Mouse (Mus musculus): Measurements from ENCODE around the gene Tmem8b. TPM values are rescaled to one million over a fixed set of nuclear protein-coding genes. Genes with fewer than 3 reads are reported as not detected.
A peak's percentile ranks its signal among the peaks of the same experiment; 100 is the strongest.

The Tmem8b gene
- polyA plus RNA-seq, 1 experiment from 2014 or later: 4.9 TPM

DNA sequence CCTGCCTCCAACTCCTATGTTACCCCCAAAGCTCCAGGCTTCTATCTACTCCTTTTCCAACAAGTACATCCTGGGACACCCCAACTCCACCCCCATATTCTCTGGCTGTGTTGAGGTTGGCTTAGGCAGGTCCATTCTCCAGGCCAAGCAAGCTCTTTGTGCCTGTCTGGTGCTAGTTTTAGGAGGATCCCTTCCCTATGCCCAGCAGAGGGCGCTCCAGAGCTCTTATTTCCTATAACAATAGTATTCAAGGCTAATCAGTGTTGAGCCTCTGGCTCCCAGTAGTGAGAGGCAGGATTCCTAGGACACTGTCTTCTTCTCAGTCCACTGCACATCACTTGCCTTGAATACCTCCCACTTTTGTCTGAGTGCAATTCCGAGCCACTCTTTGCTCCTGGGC lies 3.3 kb downstream of the Tmem8b start:
- no peaks in the 10 kb centered on the region for H3K9me3 ChIP-seq
- H3K27ac ChIP-seq: no peak overlapping the region
- H3K36me3 ChIP-seq: peaks cover 6% of the 10 kb centered on the region; the same call in 1 of the 2 replicates
- H3K9ac ChIP-seq: no peak overlapping the region
- no peak overlapping the region for H3K4me2 ChIP-seq
- 5% methylated on average over 2 of the region's 2 CpGs for WGBS
- H3K4me1 ChIP-seq: peaks cover 21% of the 10 kb centered on the region
- ATAC-seq (ENCODE audit: borderline replicate concordance, extremely low read depth, low FRiP score, low TSS enrichment): no peak
- peaks cover 5% of the 10 kb centered on the region; the same call in 1 of the 2 replicates for H3K27me3 ChIP-seq
- H3K4me3 ChIP-seq: no peak overlapping the region

DNA sequence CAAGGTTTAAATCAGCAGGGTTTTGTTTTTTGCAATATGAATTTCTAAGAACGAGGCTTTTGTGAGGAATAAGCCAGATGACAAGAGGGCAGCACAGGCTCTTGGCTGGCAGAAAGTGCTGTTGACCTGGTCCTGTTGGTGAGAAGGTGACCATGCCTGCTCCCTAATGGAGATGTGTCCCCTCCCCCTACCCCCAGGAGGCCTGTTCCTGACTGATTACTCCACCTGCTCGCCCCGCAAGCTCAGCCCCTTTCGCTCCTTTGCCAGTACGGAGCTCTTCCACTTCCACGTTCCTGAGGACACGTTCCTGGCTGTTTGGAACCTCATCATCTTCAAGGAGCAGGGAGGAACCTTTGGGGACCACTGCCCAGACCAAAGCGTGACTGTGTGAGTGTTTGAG lies 4.9 kb downstream of the Tmem8b start:
- 68% methylated on average over 8 of the region's 8 CpGs for WGBS
- H3K4me3 ChIP-seq: no peak overlapping the region
- H3K9ac ChIP-seq: no peak overlapping the region

DNA sequence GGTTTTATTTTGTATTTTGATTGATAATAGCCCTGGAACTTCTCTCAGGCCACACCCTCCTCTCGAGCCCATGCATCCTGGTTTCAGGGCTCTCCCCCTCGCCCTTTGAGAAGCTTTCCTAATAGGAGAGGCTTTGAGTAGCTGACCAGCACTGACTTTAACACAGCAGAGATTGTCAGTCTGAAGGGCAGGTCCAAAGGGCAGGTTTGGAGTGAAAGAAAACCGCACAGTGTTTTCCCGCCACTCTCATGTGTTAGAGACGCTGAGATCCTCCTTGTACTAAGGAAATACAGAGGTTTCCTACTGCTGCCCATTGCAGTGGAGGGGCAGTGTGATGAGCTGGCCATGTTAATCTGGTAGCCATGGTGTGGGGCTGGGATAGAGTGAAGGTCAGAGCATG lies 6.2 kb downstream of the Tmem8b start:
- H3K27ac ChIP-seq: no peak overlapping the region
- H3K27me3 ChIP-seq: no peaks in the 10 kb centered on the region
- no peaks in the 10 kb centered on the region for H3K9me3 ChIP-seq
- ATAC-seq (ENCODE audit: borderline replicate concordance, extremely low read depth, low FRiP score, low TSS enrichment): no peak
- H3K4me2 ChIP-seq: no peak overlapping the region
- H3K36me3 ChIP-seq: peaks cover 6% of the 10 kb centered on the region; the same call in 1 of the 2 replicates
- no peak overlapping the region for H3K9ac ChIP-seq
- H3K4me3 ChIP-seq: no peak overlapping the region
- peaks cover 9% of the 10 kb centered on the region for H3K4me1 ChIP-seq
- WGBS: 76% methylated on average over 5 of the region's 5 CpGs

More for the DNA sequence above, 4.9 kb downstream of the Tmem8b start:
- Histone ChIP-seq H3K36me3 (peaks cover 6% of the 10 kb centered on the region; the same call in 1 of the 2 replicates), H3K27ac (no peak overlapping the region), H3K9me3 (no peaks in the 10 kb centered on the region), H3K4me2 (no peak overlapping the region), H3K4me1 (peaks cover 16% of the 10 kb centered on the region), H3K27me3 (no peaks in the 10 kb centered on the region)
- no peak for ATAC-seq (ENCODE audit: borderline replicate concordance, extremely low read depth, low FRiP score, low TSS enrichment)

DNA sequence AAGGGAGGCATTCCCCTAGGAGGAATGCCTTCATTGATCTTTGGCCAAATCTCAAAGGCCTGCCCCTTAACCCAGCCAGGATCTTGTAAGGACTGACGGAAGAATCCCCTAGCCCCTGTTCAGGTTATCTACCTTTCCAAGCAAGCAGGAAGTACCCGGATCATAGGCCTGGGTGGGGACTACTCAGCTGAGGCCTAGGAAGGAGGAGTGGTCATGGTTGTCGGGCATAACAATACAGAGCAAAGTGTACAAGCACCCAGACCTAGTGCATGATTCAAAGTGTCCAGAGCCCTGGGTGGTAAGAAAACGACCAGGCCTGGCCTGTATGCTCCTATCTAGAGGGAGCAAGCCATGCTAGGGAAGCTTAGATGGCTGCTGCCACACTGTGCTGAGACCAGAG lies 6.8 kb downstream of the Tmem8b start:
- peaks cover 6% of the 10 kb centered on the region; the same call in 1 of the 2 replicates for H3K36me3 ChIP-seq
- no peak overlapping the region for H3K4me2 ChIP-seq
- no peak overlapping the region for H3K27ac ChIP-seq
- no peaks in the 10 kb centered on the region for H3K27me3 ChIP-seq
- H3K9ac ChIP-seq: no peak overlapping the region
- no peak for ATAC-seq (ENCODE audit: borderline replicate concordance, extremely low read depth, low FRiP score, low TSS enrichment)
- 69% methylated on average over 4 of the region's 4 CpGs for WGBS
- no peak overlapping the region for H3K4me3 ChIP-seq
- H3K9me3 ChIP-seq: no peaks in the 10 kb centered on the region
- H3K4me1 ChIP-seq: peaks cover 4% of the 10 kb centered on the region; the same call in 1 of the 2 replicates

DNA sequence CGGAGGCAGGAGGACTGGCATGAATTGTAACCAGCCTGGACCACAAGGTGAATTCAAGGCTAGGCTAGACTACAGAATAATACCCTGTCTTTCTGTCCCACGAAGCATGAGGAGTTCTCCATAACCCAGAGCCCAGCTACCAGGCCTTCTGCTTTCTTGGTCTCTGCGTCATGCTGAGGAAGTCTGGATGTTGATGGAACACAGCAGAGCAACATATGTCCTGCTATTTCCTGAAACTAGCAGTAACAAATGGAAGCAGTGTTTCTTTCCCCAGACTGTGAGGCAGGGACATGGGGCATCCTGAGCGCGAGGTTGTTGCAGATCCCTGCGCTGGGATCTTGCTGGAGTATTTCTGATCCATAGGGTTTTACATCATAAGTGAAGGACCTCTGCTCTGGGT lies 9.8 kb downstream of the Tmem8b start:
- Histone ChIP-seq H3K4me1 (no peaks in the 10 kb centered on the region), H3K4me2 (no peak overlapping the region), H3K27ac (no peak overlapping the region), H3K9ac (no peak overlapping the region), H3K4me3 (no peak overlapping the region), H3K36me3 (peaks cover 15% of the 10 kb centered on the region; the same call in 1 of the 2 replicates), H3K27me3 (no peaks in the 10 kb centered on the region), H3K9me3 (no peaks in the 10 kb centered on the region)
- 88% methylated on average over 6 of the region's 6 CpGs for WGBS
- no peak for ATAC-seq (ENCODE audit: borderline replicate concordance, extremely low read depth, low FRiP score, low TSS enrichment)

DNA sequence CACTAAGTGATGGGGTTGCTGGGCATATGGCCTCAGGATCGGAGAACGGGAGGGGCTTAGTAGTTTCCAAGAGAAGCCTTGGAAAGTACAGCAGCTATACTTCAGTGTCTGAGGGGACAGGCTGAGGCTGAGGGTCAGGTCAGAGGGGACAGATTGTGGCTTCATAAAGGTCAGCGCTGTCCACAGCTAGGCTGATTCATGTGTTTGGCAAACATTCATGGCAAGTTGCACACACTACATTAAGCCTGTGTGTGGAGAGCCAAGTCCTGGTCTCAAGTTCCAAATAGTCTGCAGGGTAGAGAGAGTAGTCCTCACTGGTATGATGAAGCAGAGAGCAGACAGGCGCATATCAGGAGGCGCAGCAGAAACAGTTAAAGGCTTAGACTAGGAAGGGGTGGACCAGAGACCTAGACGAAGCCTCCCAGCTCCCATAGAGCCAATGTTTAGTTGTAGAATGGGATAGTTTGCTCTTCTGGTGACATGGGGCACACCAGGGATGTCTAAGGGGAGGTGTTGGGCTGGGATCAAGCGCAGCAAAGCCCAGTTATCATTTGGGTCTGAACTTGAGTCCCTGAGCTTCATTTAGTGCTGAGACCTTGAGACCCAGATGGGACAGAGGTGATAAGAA lies 10.8 kb downstream of the Tmem8b start:
- H3K27me3 ChIP-seq: no peaks in the 10 kb centered on the region
- no peak overlapping the region for H3K9ac ChIP-seq
- H3K4me1 ChIP-seq: no peaks in the 10 kb centered on the region
- H3K4me2 ChIP-seq: no peak overlapping the region
- peaks cover 12% of the 10 kb centered on the region; the same call in 1 of the 2 replicates for H3K36me3 ChIP-seq
- no peak overlapping the region for H3K27ac ChIP-seq
- H3K9me3 ChIP-seq: no peaks in the 10 kb centered on the region
- peak; percentile 10; the same call in 1 of the 2 replicates for ATAC-seq (ENCODE audit: borderline replicate concordance, extremely low read depth, low FRiP score, low TSS enrichment)
- no peak overlapping the region for H3K4me3 ChIP-seq
- WGBS: 85% methylated on average over 7 of the region's 7 CpGs

DNA sequence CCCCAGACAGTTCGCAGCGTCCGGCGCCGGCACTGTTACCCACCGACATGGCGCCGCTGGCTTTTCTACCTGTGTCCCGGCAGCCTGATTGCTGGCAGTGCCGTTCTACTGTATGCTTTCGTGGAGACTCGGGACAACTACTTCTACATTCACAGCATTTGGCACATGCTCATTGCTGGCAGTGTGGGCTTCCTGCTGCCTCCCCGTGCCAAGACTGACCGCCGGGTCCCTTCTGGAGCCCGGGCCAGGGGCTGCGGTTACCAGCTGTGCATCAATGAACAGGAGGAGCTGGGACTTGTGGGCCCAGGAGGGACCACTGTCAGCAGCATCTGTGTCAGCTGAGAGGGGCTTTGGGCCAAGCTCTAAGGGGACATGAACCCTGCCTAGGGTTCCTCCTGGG lies 21.2 kb downstream of the Tmem8b start:
- no peak overlapping the region for H3K9ac ChIP-seq
- H3K4me2 ChIP-seq: no peak overlapping the region
- WGBS: 93% methylated on average over 17 of the region's 17 CpGs
- H3K4me1 ChIP-seq: 0 out of 2 replicates have a peak, but pooled peaks cover 5% of the 10 kb centered on the region
- H3K27ac ChIP-seq: no peak overlapping the region
- H3K4me3 ChIP-seq: no peak overlapping the region
- no peaks in the 10 kb centered on the region for H3K9me3 ChIP-seq
- H3K36me3 ChIP-seq: 0 out of 2 replicates have a peak, but pooled peaks cover 9% of the 10 kb centered on the region
- no peaks in the 10 kb centered on the region for H3K27me3 ChIP-seq
- no peak for ATAC-seq (ENCODE audit: borderline replicate concordance, extremely low read depth, low FRiP score, low TSS enrichment)

DNA sequence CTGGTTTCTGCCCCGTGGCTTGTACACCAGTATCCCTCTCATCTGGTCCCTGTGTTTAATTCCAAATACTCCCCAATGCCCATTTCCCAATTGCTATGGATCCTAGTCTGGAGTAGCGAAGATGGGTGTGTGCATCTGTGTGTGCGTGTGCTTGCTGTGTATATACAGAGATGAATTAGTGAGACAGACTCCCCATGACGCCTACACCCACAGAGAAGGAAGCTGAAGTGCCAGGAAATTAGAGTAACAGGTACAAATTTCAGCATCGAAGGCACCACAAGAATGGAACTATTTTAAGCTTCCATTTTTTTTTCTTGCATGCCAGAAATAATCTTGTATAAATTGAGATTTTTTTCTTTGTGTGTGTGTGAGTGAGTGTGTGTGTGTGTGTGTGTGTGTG lies 22.3 kb downstream of the Tmem8b start:
- H3K9ac ChIP-seq: no peak overlapping the region
- ATAC-seq (ENCODE audit: borderline replicate concordance, extremely low read depth, low FRiP score, low TSS enrichment): no peak

DNA sequence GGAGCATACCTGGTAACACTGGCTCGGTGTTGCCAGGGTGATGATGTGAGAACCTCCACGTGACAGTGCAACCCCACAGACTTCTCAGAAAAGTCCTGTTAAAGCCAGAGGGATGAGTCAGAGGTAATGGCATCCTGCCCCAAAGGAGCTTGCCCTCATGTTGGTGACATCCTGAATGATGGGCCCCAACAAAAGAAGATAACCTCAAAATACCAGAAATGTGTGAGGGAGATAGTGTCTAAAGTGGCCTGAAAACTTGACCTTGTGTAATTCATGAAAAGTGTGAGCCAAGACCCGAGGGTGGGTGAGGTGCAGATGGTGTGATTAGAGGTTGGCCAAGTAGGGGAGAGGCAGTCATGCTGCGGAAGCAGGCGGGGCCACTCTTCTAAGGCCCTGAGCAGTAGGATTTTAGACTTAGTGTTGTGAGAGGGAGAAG lies 25.1 kb downstream of the Tmem8b start:
- no peak overlapping the region for H3K9ac ChIP-seq
- no peak overlapping the region for H3K4me3 ChIP-seq
- 0 out of 2 replicates have a peak, but pooled peaks have one; percentile 4 for ATAC-seq (ENCODE audit: borderline replicate concordance, extremely low read depth, low FRiP score, low TSS enrichment)
- H3K4me1 ChIP-seq: 0 out of 2 replicates have a peak, but pooled peaks cover 9% of the 10 kb centered on the region
- WGBS: 53% methylated on average over 5 of the region's 5 CpGs
- H3K9me3 ChIP-seq: no peaks in the 10 kb centered on the region
- H3K36me3 ChIP-seq: no peaks in the 10 kb centered on the region
- no peak overlapping the region for H3K4me2 ChIP-seq
- no peak overlapping the region for H3K27ac ChIP-seq
- H3K27me3 ChIP-seq: no peaks in the 10 kb centered on the region

More for the DNA sequence above, 22.3 kb downstream of the Tmem8b start:
- 0 out of 2 replicates have a peak, but pooled peaks cover 9% of the 10 kb centered on the region for H3K4me1 ChIP-seq
- no peak overlapping the region for H3K27ac ChIP-seq
- H3K4me3 ChIP-seq: no peak overlapping the region
- no peak overlapping the region for H3K4me2 ChIP-seq
- 0 out of 2 replicates have a peak, but pooled peaks cover under 1% of the 10 kb centered on the region for H3K36me3 ChIP-seq
- no peaks in the 10 kb centered on the region for H3K9me3 ChIP-seq
- WGBS: 68% methylated on average over 5 of the region's 5 CpGs
- no peaks in the 10 kb centered on the region for H3K27me3 ChIP-seq

DNA sequence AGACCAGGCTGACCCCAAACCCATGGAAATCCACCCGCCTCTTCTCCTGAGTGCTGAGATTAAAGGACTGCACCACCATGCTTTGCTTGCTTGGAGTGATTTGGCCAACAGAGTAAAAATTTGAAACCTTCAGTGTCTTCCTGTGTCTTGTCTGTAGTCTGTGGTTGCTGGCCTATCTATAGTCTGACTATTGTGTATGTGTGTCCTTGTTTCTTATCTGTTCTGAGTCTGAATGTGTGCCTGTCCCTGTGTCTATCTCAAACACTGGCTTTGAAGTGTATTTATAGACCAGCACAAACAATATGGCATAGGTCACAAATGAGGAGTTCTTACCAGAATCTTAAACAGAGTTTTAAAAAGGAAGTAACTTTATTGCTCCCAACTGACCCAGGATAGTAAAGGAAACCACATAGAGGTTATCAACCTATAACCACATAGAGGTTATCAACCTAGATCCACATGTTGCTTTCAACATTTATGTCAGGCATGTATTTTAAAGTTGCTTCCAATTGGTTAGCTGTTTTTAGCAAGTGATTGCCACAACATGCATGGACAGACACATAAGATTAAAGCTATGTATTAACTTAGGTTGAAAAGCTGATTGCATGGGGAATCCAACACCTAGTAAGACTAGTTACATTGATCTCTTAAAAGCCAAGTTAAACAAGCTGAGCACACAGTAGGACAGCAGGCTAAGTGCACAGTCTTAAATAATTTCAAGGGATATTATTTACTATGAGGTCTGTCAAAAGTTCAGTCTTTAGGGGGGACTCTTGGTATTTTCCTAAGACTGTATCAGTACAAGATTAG lies 25.9 kb downstream of the Tmem8b start:
- 71% methylated on average over 1 of the region's 1 CpGs for whole genome bisulfite sequencing
- H3K4me3 ChIP-seq: no peak overlapping the region
- ATAC-seq (ENCODE audit: borderline replicate concordance, extremely low read depth, low FRiP score, low TSS enrichment): no peak
- 0 out of 2 replicates have a peak, but pooled peaks cover 9% of the 10 kb centered on the region for H3K4me1 ChIP-seq
- no peak overlapping the region for H3K4me2 ChIP-seq
- H3K9me3 ChIP-seq: no peaks in the 10 kb centered on the region
- H3K27ac ChIP-seq: peak overlapping the region; percentile 16; the same call in 1 of the 2 replicates
- H3K27me3 ChIP-seq: no peaks in the 10 kb centered on the region
- no peak overlapping the region for H3K9ac ChIP-seq
- no peaks in the 10 kb centered on the region for H3K36me3 ChIP-seq

DNA sequence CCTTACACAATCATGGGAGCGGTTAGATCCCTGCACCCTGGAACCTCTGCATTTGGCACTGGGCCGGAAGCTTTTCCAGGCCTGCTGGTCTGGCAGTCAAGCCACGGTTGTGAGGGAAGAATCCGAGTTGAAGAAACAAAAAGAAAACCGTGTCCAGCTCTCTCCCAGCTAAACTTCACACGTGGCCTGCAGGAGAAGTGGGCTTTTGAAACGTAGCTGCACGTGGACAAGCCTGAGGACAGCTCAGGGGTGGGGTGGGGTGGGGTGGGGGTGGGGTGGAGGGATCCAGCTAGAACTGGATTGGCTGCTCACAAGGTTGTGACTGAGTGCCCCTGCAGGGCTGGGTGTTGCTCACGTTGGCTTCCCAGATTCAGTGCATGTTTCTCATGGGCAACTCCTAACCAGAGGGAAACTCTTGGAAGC lies 26.5 kb downstream of the Tmem8b start:
- ATAC-seq (ENCODE audit: borderline replicate concordance, extremely low read depth, low FRiP score, low TSS enrichment): 0 out of 2 replicates have a peak, but pooled peaks have one; percentile 66
- WGBS: 18% methylated on average over 9 of the region's 9 CpGs

More for the DNA sequence above, 26.5 kb downstream of the Tmem8b start:
- H3K9me3 ChIP-seq: no peaks in the 10 kb centered on the region
- H3K9ac ChIP-seq: no peak overlapping the region
- peak overlapping the region; percentile 16; the same call in 1 of the 2 replicates for H3K27ac ChIP-seq
- no peaks in the 10 kb centered on the region for H3K36me3 ChIP-seq
- no peaks in the 10 kb centered on the region for H3K27me3 ChIP-seq
- H3K4me1 ChIP-seq: 0 out of 2 replicates have a peak, but pooled peaks cover 9% of the 10 kb centered on the region
- H3K4me2 ChIP-seq: no peak overlapping the region
- no peak overlapping the region for H3K4me3 ChIP-seq
